11 mouse cellular contexts compared by ENCODE assay signal in the genomic region with DNA sequence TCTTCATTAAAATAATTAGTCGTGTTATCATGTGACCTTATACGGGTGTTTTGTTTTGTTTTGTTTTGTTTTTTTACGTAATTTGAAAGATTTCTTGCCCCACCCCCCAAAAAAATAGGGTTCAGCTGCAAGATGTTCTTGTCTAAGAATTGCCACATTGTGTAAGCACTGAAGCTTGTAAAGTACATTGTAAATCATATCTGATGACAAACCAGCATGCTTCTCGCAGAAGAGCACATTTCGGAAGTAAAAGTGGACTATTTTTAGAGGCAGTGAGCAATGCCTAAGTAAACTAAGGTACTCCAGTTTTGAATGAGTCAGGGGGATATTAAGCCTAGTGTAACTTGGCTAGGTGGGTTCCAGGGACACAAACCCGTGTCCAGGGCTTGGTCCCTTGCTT. TPM values are rescaled to one million over a fixed set of nuclear protein-coding genes. Genes with fewer than 3 reads are reported as not detected.
A peak's percentile ranks its signal among the peaks of the same experiment; 100 is the strongest.
DNase-seq lines count a peak whose midpoint lies in the region; ATAC-seq and TF ChIP-seq lines count a peak whose summit lies in the region.
"Had no signal": no experiment of that assay in that cellular context is flagged by ENCODE, and none has a peak within 500 bp of the region (broad histone marks: within the 10 kb centered on the region; RNA-seq: fewer than 3 reads in every experiment).

No protein-coding gene starts in this region.

- H3K9ac ChIP-seq in kidney, postnatal 0 days (ENCODE audit: low read depth, low read length), result no peak overlapping the region
- H3K9ac ChIP-seq: limb, embryonic 15.5 days had no signal

- H3K79me3 ChIP-seq in C2C12 (ENCODE audit: low read depth), result peaks cover 2% of the 10 kb centered on the region

- no peaks in the 10 kb centered on the region for H3K4me1 ChIP-seq in kidney, postnatal 0 days (replicated peaks; ENCODE audit: insufficient read depth, low read length)

- H3K27ac ChIP-seq in kidney, postnatal 0 days, result no peak overlapping the region
- H3K27ac ChIP-seq: limb, embryonic 15.5 days had no signal

- no peak for ATAC-seq in kidney, postnatal 0 days (replicated peaks; ENCODE audit: low FRiP score, low read depth)

- no peak overlapping the region for H3K4me3 ChIP-seq in kidney, postnatal 0 days (replicated peaks; ENCODE audit: low read depth, low read length)
- no peak overlapping the region for H3K4me3 ChIP-seq in C2C12 (ENCODE audit: insufficient read depth, poor library complexity, severe bottlenecking)
- H3K4me3 ChIP-seq: limb, embryonic 15.5 days had no signal

- no peak for TF ChIP-seq CTCF in kidney, postnatal 0 days (IDR thresholded peaks at IDR 0.05; ENCODE audit: low read depth)
- TF ChIP-seq CTCF in C2C12 (IDR thresholded peaks at IDR 0.05; ENCODE audit: control insufficient read depth, insufficient read depth, insufficient read length), result no peak

- H3K9me3 ChIP-seq in kidney, postnatal 0 days (replicated peaks; ENCODE audit: low read length), result no peaks in the 10 kb centered on the region
- H3K9me3 ChIP-seq: limb, embryonic 15.5 days had no signal

- 36% methylated on average over 6 of the region's 6 CpGs for WGBS in kidney, postnatal 0 days

- no peaks in the 10 kb centered on the region for H3K79me2 ChIP-seq in C2C12 (ENCODE audit: control insufficient read depth, insufficient read depth)

- H3K36me3 ChIP-seq in kidney, postnatal 0 days (ENCODE audit: insufficient read depth, low read length), result no peaks in the 10 kb centered on the region
- no peaks in the 10 kb centered on the region for H3K36me3 ChIP-seq in C2C12 (ENCODE audit: control insufficient read depth, insufficient read depth)
- H3K36me3 ChIP-seq: limb, embryonic 15.5 days had no signal

- peak; percentile 25 for DNase-seq in adrenal gland, adult 2 months
- no peak for DNase-seq in adrenal gland, adult 8-10 months
- peak; percentile 56 for DNase-seq in kidney, postnatal 0 days (ENCODE audit: low spot score)
- no peak for DNase-seq in kidney, postnatal 36 days
- DNase-seq in lung, postnatal 36 days, result peak; percentile 35
- no peak for DNase-seq in retina, embryonic 14.5 days (ENCODE audit: low spot score)
- DNase-seq in kidney, postnatal 25 days, result no peak
- DNase-seq: embryo, embryonic 11 days; heart, adult 18-20 months had no signal

- H3K4me2 ChIP-seq in kidney, postnatal 0 days (ENCODE audit: low read length), result peak overlapping the region; percentile 24
- H3K4me2 ChIP-seq: limb, embryonic 15.5 days had no signal

- H3K27me3 ChIP-seq in kidney, postnatal 0 days (ENCODE audit: insufficient read depth, low read length), result no peaks in the 10 kb centered on the region
- no peaks in the 10 kb centered on the region for H3K27me3 ChIP-seq in C2C12 (ENCODE audit: control insufficient read depth, insufficient read depth, insufficient read length)
- H3K27me3 ChIP-seq: limb, embryonic 15.5 days had no signal

- no peak overlapping the region for H3ac ChIP-seq in C2C12 (ENCODE audit: control insufficient read depth, insufficient read length, low read depth)

TF ChIP-seq in C2C12, 6 proteins besides CTCF, POLR2A, EP300 and RAD21:
- TF ChIP-seq MYOD1 (IDR thresholded peaks at IDR 0.05; ENCODE audit: control insufficient read depth, insufficient read length, low read depth), result no peak
- peak; percentile 22 for TF ChIP-seq MAX (IDR thresholded peaks at IDR 0.05)
- peak; percentile 70 for TF ChIP-seq CEBPB (IDR thresholded peaks at IDR 0.05; ENCODE audit: low read depth)

RNA-seq across cellular contexts. Expression of a gene that starts 15.7 kb away (rescaled TPM):
- 10 to 100 TPM; 61.9 to 83.0 TPM for total RNA-seq in adrenal gland, adult 2 months (2021)
- polyA plus RNA-seq in adrenal gland, adult 2 months (2012; rRNA removed), result 78.2 and 98.5 TPM in 2 replicates
- total RNA-seq in adrenal gland, adult 8-10 months (2022), result 10 to 100 TPM; 22.0 to 54.2 (median 37.2) TPM
- polyA plus RNA-seq in kidney, postnatal 0 days (2015; fragmentation: Nextera tagmentation; extraction: Ambion mirVana), result 33.0 and 35.8 TPM in 2 replicates
- 5.5 TPM for polyA plus RNA-seq in C2C12 (2012; fragmentation: generic; extraction: Trizol)

Comparison
In these comparisons a context has a peak if more than half of its experiments do, and no peak if none do; other contexts are left out.
1. DNase-seq: peak in adrenal gland, adult 2 months (single experiment), kidney, postnatal 0 days (single experiment) and lung, postnatal 36 days (single experiment); none in adrenal gland, adult 8-10 months (single experiment), kidney, postnatal 36 days (0 of 2), retina, embryonic 14.5 days (single experiment) and kidney, postnatal 25 days (0 of 2).